Mouse (Mus musculus) erythroblast, embryonic 14.5 days (primary cell): Measurements from ENCODE around the gene Tbc1d10c.

ENCODE experiments used
- GATA1 ChIP-seq: IDR thresholded peaks from 2 replicates; pipeline ENCODE4 v1.6.1; 2012; ENCODE audit warnings: low read length, inconsistent platforms, mixed read lengths
- TAL1 ChIP-seq: IDR thresholded peaks from 3 replicates; pipeline ENCODE4 v1.6.1; 2012; ENCODE audit warnings: low read length, inconsistent platforms, mixed read lengths

GRCm38 (mm10) chr19:4194776-4195650 lies 3.9 kb upstream of the Tbc1d10c start:
- TF ChIP-seq GATA1: no peak
- TF ChIP-seq TAL1: no peak
